Mouse (Mus musculus) layer of hippocampus, adult 9-10 months (tissue): Measurements from ENCODE around the gene Ttk.

Source experiments
- DNase-seq: peaks from one replicate; pipeline ENCODE4 v3.0.0; 2022; ENCODE audit warnings: low spot score

Gene Ttk

GRCm38 (mm10) chr9:83833811-83834747 lies at the start of gene Ttk:
Ttk (plus strand) TSS chr9:83834689.
- DNase-seq, result peak; percentile 65

- no peak for DNase-seq
These were observed 49.0 kb upstream of the Ttk start for GRCm38 (mm10) chr9:83785501-83785900.

DNA sequence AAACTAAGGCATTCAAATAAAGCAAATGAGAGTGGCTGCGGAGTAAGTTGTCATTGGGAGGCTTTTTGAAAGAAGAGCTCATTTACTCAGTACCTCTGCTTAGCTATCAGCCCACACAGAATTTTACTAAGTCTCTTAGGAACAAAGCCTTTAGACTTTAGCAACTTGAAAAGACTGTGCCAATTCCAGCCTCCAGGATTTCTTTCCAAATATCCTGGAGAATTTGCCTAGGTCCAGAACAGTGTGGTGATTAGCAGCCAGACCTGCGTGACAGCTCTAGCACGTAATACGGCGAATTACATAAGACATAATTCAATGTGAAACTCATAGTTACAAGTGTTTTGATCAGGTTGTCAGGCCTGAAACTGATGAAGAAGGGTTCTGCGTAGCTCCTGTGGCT lies 45.2 kb upstream of the Ttk start:
- no peak for DNase-seq

- DNase-seq, result no peak
These were observed 37.6 kb upstream of the Ttk start for GRCm38 (mm10) chr9:83796875-83797274.

DNA sequence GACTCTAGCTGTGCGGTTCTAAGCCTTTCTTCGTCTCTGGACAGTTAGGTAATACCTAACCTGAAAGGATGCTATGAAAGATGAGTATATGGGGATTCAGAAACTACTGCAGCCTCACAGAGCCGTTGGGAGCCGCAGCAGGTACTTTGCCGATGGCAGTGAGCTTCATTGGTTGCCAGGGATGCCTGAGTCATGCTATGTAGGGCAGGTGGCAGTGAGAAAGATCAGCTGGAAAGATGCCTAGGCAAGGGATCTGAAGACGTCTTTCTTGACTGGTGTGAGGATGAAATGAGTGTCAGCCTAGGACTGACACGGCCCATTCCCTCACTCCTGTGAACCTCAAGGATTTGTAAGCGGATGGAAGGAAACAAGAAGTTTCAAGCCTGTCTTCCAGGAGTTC lies 36.6 kb upstream of the Ttk start:
- DNase-seq, result no peak

DNA sequence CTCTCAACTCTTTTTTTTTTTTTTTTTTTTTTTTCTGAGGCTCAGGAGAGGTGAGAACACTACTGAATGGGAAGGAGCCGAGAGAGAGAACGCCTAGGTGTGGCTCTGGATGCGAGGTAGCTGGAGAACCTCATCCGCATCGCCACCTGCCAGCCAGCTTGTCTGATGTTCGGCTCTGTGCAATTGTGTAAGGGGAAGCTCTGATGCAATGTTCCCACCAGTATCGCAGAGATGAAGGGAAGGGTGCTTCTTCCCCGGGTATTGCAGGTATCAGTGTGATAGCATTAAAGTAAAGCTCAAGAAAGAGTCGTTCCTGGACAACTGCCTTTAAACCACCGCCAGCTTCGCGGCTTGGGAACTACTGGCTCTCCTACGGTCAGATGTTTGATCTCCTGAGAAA lies 30.1 kb upstream of the Ttk start:
- no peak for DNase-seq

DNA sequence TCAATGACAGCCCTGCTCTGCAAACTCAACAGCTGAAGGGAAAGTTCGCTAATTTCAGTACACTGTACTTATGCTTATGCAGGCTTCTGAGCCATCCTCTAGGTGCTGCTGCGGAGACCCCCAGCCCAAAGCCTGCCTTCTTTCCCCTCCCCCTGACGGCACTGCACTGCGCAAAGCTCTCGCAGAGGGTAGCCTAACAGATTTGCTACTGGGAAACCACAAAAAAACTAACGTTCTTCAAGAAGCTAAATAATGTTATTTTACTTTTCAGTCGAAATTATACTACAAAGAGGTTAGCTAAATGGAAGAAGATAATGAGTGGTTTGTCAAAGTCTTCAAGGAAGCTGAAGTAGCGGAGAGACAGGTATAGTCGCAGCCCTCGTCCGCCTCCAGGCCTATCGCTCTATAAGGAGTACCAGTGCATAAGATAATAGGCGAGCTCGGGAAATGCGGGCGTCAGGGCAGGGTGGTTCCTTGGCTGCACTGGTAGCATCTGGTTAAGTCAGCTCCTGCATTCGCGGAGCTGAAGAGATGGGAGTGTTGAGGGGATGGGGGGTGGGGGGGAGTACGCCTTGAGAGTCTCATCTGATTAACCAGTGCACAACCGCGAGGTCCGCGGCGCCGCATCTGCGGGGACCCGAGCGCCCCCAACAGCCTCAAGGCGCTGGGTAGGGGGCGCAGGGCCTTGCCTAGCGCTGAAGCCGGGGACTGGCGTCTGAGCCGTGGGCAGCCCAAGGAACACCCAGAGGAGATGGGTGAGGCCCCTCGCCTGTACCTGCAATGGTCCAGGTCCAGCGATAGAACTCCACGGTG lies 29.1 kb upstream of the Ttk start:
- DNase-seq, result no peak

DNA sequence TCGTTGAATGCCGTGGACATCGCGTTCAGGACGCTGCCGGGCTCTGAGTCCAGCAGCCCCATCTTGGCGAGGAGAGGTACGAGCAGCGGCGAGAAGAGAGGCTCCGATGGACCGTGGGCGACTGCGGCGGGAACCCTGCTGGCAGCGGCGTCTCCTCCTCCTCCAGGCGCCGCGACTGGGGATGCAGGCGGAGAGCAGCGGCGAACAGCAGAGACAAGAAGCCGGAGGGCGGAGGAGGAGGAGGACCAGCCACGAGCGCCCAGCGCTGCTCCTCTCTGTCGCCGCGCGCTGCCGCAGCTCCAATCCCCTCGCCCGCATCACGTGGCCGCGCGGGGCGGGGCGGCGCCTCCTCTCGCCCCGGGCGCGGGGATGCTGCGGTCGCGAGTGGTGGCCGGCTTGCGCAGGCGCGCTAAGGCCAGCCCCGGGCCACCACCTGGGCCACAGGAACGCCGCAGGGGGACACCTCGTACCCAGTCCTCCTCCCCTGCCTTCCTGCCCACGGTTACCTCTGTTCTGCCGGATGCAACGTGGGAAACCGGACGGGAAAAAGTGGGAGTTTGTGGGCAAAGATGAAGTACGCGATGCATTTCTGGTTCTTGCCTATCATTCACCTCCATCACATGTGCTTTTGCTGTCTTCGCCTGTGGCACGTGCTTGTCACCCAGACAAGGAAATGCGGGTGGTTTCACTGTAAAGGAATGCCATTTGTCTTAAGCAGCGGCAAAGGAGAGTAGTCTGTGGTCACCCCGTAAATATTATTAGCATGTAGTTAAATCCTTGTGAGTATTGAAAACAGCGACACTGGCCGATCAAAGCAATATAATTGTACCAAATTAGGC lies 28.3 kb upstream of the Ttk start, which contains the start of gene Elovl4:
Gene Elovl4 (minus strand): TSS at position 301 of the 839 bp plus-strand sequence.
- DNase-seq, result peak; percentile 47

DNA sequence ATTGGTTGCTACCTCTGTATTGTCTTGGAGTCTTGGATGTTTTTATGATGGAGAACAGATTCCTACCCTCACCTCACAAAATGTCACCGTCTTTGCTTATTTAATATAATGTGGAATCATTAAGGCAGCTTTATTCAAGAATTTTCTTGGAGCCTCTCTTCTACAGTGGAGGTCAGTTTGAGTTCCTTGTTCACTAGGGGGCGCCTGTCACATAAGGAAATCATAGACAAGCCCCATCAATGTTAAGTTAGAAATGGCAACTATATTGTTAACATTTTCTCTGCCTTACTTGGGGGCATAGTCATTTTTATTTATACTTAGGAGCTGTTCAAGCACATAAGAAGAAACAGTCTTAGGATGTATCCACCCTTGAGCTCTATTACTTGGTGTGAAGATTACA lies 26.9 kb upstream of the Ttk start:
- DNase-seq, result peak; percentile 67

DNA sequence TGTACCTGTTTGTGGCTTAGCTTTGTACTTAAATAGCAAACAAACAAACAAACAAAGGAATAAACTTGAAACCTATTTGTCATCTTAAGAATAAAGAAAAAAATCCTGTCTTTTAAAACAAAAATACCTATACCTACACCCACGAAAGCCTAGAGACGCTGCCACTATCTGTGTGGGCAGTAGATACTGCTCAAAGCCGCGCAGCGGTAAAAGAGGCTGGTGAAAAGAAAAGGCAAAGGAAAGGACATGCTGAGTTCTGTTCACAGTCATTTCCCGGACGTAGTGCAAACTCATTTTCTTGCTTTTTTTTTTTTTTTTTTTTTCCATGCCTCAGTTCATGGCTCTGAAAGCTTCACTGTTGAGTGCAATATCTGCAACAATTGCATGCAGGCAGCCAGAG lies 15.3 kb upstream of the Ttk start:
- no peak for DNase-seq

DNA sequence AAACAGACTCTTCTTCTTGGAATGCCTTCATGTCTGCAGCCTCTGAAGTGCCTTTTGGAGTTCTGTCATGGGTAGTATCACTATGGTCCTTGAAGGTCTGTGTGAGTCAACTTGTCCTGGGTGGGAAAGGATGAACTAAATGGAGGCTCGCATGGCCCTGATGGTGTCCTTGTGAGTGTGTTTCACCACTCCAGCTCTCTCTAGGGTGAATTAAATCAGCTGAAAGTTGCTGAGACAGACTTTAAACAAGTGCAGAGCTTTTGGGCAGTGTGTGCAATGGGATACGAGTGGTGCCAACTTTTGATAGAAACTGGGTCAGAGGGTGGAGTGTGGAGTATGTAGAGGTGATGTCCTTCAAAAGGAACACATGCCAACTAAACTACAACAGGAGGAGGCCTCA lies 13.5 kb upstream of the Ttk start:
- no peak for DNase-seq

DNA sequence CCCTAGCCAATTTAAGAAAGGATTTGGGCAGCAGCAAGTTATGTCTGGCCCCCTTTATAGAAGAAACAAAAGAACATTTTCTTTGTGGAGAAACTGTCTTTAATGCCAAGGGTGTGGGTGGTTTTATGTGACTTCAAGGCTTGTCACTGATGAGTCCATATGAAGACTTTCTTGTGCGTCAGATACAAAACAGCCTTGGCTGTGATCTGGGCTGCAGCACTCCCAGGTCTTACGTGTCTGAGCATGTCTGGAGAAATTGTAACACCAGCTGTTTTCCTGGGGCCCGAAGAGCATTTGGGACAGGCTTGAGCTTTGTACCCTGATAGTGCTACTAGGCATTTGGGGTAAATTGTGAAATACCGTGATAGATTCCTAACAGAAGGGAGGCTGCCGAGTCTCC lies 11.6 kb upstream of the Ttk start:
- DNase-seq, result no peak

- DNase-seq, result no peak
These were observed 4.6 kb upstream of the Ttk start for GRCm38 (mm10) chr9:83829896-83830295.

GRCm38 (mm10) chr9:83831152-83831551 lies 3.3 kb upstream of the Ttk start:
- no peak for DNase-seq

GRCm38 (mm10) chr9:83834748-83835313 lies 342 bp downstream of the Ttk start:
- no peak for DNase-seq

DNA sequence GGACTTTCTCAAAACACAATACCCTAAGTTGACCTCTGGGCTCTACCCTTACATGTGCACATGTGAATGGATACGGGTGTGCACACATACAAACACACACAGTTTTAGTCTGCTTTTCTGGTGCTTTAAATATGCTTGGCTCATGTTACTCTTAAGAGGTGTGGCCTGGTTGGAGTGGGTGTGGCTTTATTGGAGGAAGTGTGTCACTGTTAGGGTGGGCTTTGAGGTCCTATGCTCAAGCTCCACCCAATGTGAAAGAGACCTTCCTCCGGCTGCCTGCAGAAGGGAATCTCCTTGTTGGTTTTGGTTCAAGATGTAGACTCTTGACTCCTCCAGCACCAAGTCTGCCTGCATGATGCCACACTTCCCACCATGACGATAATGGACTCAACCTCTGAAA lies 18.0 kb downstream of the Ttk start:
- no peak for DNase-seq

DNA sequence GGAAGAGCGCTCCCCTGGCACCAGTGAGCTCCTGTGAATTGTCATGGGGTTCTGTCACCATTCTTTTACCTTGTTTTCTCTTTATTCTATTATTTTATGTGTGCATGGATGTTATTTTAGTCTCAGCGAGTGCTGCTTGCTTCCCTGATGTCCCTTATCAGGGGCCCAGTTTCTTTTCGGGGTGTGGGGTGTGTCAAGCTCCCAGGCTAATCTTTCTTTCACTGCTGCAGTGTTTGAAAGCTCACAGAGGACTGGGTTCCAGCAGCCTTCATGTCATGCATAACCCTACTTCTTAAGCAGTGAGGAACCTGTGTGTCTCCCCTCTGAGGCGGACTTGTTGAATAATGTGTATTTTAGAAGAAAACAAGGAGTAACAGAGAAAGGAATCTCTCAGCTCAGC lies 30.7 kb downstream of the Ttk start:
- DNase-seq, result no peak

DNA sequence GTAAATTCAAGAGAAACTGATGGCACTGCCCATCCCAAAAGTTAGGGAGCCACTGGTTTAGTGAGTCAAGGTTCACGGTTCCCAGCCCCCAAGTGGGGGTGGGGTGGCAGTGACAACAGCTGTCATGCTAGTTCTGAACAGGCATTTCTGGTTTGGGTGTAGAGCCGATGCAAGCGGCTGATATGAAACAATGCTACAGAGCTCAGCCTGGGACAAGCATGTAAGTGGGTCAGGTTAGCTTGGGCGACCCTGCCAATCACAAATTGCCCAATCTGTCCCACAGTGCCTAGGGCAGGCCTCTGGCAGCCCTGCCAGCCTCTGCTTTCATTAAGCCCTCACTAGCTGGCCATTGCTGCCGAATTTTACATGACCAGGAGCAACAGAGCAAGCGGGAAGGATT lies 47.7 kb downstream of the Ttk start:
- DNase-seq, result no peak

DNA sequence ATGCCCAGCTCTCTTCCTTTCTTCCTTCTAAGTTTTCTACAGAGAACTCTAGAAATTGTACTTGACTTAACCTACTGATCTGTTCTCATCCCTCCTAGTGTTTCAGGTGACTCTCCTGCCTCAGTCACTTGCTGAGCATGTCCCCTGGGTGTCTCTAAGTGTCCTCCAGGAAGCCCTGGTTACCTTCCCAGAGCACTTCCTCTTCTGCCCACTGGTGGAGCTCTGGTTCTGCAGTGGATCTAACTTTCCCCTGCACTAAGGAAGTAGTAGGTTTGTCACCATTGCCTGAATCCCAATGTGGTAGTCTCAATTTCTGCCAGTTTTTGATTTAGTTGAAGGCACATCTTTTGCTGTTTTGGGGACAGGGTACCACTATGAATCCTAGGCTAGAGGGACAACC lies 51.7 kb downstream of the Ttk start:
- no peak for DNase-seq

DNA sequence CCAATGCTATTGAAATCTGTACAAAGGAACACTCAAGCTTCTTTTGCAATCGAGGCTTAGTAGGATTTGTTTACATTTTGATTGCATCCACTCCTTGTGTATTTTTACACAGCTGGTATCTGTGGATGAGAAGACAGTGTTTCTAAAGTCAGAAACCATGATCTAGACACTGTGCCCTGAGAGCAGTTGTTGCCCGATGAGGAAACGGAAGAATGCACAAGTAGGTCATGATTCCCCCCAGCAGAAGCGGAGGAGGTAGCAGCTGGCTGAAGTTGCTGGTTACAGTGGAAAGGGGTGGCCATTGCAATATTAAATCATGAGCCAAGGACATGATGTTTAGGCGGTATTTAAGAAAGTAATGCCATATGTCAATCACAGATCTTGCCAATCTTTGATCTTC lies 53.7 kb downstream of the Ttk start:
- no peak for DNase-seq

- DNase-seq, result no peak
These were observed 58.6 kb downstream of the Ttk start for GRCm38 (mm10) chr9:83893073-83893472.

DNA sequence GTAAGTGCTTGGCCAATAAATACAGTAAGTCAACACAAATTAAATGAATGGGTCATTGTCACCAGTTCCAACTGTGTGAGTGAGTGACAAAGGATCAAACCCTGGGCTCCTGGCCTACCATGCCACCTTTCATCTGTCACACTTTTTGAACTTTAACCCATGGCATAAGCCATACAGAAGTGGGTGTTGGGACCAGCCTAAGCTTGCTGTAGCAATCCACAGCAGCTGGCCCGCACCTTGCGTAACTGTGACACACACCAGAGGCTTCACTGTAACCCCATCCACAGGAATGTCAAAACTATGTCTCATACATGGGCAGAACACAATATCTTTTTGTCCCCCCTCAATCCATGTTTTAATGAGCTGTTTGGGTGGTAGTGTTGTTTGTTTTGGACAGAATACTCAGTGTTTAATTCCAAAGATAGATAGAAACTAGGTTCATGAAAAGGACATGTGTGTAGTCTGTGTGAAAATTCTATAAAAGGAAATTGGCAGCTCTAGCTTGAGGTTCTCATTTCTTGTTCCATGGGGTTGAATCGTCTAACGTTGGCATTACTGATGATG lies 59.4 kb downstream of the Ttk start:
- DNase-seq, result no peak
